Mouse (Mus musculus): ENCODE results near the gene Ap3s2. TPM values are rescaled to one million over a fixed set of nuclear protein-coding genes. Genes with fewer than 3 reads are reported as not detected.

Gene Ap3s2
- total RNA-seq, 2 experiments from 2014 or later, result 38.2 to 42.9 TPM

DNA sequence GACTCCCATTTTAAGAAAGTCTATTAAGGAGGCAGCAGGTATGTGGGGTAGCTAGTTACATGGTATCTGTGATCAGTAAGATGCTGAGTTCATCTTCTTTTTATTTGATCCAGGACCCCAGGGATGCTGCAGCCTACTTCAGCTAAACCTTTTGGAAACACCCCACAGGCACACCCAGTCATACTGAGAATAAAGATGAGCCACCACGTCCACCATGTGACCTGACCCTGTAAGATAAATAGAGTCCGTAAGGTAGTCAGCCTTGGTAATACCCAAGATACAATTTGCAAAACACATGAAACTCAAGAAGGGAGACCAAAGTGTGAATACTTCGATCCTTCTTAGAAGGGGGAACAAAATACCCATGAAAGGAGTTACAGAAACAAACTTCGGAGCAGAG lies 64.1 kb downstream of the Ap3s2 start:
- intact Hi-C loops (cut with DNase I), result no loop called here
- DNase-seq (ENCODE audit: low spot score in 2 of 2), result no peak

DNA sequence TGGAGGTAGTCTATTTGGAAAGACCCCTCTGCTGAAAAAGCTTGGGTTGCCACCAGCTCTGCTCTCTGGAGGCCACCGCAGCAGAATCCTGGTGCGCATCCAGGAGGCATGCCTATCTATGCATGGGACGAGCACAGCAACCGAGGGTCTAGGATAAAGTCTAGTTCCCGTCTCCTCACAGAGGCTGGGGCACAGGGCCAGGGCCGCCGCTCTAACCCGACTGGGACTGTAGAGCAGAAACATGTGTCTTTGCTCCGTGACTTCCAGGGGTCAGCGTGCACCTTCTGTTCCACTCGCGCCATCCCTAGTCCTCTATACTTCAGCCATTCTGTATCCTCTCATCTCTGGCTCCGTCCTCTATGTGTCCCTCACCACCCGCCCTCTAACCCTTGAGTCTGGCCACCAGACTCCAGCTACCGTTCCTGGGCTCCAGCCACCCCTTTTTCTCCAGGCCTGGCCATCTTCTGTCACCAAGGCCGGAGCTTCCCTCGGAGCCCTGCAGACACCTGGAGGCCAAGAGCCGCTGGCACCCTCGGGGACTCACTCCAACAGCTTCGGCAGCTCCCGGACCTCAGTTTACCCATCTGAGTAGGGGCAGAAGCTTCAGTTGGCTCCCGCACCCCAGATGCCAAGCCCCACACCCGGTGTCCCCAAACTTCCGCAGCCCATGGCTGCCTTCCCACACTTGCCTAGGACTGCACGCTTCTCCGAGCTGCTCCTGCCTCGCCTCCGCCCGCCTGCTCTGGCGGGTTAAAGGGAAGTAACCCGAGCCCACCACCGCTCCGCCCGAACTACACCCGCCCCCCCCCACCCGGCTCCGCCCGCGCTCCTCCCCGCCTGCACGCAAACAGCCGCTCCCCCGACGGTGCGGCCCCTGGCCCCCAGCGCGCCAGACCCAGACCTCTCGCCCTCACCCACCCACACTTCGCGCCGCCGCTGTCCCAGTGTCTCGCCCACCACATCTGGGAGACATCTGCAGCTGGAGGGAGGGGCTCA lies 72.7 kb downstream of the Ap3s2 start:
- intact Hi-C loops (cut with DNase I), result no loop called here
- DNase-seq (ENCODE audit: low spot score in 2 of 2), result no peak

DNA sequence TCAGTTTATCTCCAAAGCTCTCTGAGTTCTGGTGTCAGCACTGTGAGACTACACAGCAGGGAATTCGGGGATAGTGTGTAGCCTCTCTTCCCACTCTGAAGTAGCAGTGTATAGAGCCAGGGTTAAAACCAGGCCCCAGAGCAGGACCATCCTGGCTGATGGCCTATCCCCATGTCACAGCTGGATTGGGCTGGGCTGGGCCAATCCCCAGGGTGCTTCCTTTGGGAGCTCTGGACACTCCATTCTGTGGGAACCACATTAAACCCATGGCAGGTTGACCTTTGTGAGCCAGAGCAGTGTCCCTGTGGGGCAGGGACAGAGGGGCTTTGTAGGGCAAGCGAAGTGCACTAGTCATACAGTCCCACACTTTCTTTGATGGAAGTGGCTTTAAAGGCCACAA lies 74.1 kb downstream of the Ap3s2 start:
- DNase-seq (ENCODE audit: low spot score in 2 of 2), result no peak
- intact Hi-C loops (cut with DNase I), result no loop called here

DNA sequence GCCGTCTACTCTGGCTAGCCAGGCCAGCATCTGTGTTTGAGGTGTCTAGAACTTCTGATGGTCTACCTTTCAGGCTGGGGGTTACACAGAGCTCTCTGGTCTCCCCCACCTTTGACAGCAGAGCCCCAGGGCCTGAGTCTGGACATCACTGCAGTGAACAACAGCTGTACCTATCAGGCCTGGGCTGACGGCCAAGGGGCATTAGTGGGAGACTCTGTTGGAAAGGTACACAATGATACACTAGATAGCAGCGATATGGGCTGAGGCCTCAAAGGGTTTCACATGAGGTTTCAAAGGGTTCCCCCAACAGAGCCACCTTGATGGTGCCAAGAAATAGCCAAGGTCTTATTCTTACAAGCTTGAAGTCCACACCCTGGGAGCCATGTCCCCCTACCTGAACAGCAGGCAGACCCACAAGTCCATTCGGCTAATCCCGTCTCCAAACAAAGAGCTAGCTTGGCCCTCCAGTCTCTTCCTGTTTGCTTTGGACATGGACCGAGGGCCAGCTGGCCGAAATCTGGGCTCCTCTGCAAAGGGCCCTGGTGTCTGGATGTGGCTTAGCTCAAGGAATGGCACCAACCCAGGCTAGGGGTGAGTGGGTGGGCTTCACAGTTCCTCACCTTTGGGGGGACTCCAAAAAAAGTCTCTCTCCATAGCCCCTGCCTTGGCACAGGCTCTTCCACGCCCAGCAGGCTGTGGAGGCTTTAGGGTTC lies 76.2 kb downstream of the Ap3s2 start:
- intact Hi-C loops (cut with DNase I), result no loop called here
- no peak for DNase-seq (ENCODE audit: low spot score in 2 of 2)

DNA sequence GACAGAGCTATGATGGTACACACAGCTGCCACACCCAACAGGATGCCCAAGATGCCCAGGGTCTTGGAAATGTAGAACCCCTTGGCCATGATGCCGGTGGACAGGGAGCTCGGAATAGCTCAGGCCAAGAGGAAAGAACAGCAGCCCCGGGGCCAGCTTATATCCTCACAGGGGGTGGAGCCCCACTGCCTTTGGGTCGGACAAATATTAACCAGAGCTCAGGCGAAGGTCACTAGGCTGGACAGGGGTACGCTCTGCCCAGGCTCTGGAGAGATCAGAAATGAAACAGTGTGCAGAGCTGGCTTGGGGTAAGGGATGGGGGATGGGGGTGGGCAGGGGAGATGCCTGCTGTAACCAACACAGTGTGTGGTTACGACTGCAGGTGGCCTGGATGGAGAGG lies 78.3 kb downstream of the Ap3s2 start:
- no peak for DNase-seq (ENCODE audit: low spot score in 2 of 2)
- intact Hi-C loops (cut with DNase I), result no loop called here

DNA sequence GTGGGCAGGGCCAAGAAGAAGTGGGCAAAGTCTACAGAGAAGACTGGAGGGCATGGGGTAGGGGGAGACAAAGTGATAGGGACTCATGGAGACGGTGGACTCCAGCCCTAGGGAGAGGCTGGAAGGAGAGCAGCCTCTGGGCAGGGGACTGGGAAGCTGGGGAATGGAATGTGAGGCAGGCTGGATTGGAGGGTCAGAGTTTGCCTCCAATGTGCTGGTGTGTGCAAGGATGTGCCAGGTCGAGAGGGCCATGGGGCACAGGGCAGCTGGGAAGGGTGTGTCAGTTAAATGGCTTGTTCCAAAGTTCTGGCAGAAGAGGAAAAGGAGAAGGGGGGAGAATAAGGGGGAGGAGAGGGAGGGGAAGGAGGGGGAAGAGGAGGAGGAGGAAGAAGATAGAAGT lies 83.2 kb downstream of the Ap3s2 start:
- intact Hi-C loops (cut with DNase I), result no loop called here
- no peak for DNase-seq (ENCODE audit: low spot score in 2 of 2)

DNA sequence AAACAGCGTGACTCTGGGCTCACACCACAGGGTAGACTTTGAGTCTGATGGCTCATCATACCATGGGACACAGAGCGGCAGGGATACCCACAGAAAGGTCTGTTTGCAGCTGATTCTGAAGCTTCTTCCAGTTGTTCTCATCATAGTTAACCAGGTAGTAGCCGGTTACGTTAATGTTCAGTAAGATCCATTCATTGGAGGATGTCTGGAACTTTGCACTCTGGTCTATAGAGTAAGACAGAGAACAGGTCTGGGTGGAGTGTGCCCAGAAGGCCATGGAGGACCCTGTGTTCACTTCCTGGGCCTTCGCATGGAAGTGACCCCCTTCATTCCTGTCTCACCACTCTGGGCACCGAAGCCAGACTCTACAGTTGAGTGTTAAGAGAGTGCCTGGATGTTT lies 85.3 kb downstream of the Ap3s2 start:
- DNase-seq (ENCODE audit: low spot score in 2 of 2), result no peak
- intact Hi-C loops (cut with DNase I), result no loop called here

DNA sequence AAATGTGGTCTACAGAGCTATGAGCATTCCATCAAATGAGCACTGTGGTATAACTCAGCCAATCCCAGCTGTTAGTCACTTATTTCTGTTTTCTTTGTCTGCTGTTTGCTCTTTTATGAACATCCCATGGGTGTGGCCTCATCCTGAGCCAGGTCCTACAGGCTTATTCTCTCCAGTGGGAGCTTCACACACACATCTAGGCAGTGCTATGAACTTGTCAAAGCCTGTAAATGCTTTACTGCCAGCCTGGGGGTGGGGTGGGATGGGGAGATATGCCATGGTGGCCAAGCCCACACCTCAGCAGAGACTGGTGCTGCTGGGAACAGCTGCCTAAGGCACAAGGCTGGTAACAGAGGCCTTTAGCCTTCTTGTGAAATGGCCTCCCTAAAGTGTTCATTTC lies 87.5 kb downstream of the Ap3s2 start:
- DNase-seq (ENCODE audit: low spot score in 2 of 2), result no peak
- intact Hi-C loops (cut with DNase I), result no loop called here

DNA sequence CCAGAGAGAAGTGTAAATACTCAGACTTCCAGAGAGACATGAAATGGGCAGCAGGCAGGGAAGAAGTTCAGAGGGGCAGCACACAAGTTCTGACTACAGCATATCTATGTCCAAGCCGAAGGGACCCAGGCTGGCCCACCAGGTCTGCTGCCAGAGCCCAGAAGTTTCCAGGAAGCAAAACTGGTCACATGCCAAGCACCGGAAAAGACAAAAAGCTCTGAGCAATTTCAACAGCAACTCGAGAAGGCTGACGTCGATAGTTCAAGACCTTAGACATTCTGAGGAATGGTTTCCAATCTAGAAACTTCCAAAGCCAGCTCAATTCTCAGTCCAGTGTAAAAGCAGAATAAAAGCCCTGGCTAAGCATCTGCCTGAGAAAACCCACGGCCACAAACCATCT lies 88.9 kb downstream of the Ap3s2 start:
- no peak for DNase-seq (ENCODE audit: low spot score in 2 of 2)
- intact Hi-C loops (cut with DNase I), result no loop called here

DNA sequence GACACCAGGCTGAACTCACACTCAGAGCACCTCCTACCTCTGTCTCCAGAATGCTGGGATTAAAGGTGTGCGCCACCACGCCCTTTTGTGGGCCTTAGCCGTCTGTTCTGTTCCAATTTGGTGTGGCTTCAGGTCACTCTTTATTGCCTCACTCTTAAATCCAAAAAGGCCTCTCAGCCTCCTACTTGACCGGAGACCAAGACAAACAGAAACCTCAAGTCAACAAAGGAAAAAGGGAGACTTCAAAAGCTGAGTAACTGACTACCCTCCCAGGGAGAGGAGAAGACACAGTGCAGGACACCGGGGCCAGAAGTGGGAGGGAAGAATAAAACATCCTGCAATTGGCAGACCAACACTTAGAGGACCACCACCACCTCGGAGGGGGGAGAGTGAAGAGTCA lies 89.3 kb downstream of the Ap3s2 start:
- intact Hi-C loops (cut with DNase I), result no loop called here
- no peak for DNase-seq (ENCODE audit: low spot score in 2 of 2)

DNA sequence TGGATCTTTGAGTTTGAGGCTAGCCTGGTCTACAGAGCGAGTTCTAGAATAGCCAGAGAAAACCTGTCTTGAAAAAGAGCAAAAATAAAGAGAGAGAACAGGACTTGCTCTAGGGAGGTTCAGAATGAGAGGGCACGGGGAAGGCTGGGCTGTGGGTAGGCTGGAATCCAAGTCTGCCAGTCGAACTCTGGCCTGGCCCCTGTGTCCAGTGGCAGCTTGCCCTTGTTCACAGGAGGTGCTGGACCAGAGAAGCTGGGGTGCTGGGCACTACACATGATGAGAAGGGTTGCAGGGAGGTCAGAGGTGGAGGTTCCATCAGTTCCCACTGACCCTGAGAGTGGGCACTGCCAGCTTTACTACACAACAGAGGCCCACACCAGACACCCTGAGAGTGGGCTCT lies 92.1 kb downstream of the Ap3s2 start:
- intact Hi-C loops (cut with DNase I), result no loop called here
- DNase-seq (ENCODE audit: low spot score in 2 of 2), result no peak

Small RNA genes within 50 kb of the gene (microRNA-seq; reads per million reads assigned to microRNA genes)
- not detected for gene Gm24541

Other genes with a start within 250 kb of the Ap3s2 start
- 1 to 10 TPM; 1.4 to 1.7 TPM for gene Kif7, start 204.9 kb downstream of the Ap3s2 start, total RNA-seq (2021)
- not detected for gene Plin1, start 187.7 kb downstream of the Ap3s2 start, total RNA-seq (2021)
- gene Pex11a, start 177.5 kb downstream of the Ap3s2 start, total RNA-seq (2021), result 1 to 10 TPM; 8.4 to 9.7 TPM
- under 1 TPM in 1 of 2 experiments, not detected in 1; 0.23 TPM for gene Wdr93, start 177.5 kb downstream of the Ap3s2 start, total RNA-seq (2021)
- gene Mesp1, start 126.9 kb downstream of the Ap3s2 start, total RNA-seq (2021), result not detected
- gene Mesp2, start 109.9 kb downstream of the Ap3s2 start, total RNA-seq (2021), result 1 to 10 TPM; 1.5 to 1.7 TPM
- 1 to 10 TPM; 4.9 to 6.0 TPM for gene Anpep, start 59.6 kb downstream of the Ap3s2 start, total RNA-seq (2021)
- gene Arpin, start 14.7 kb upstream of the Ap3s2 start, total RNA-seq (2021), result 10 to 100 TPM; 12.8 to 14.2 TPM
- gene Zfp710, start 104.2 kb upstream of the Ap3s2 start, total RNA-seq (2021), result 10 to 100 TPM; 18.4 to 20.2 TPM
- 10 to 100 TPM; 52.2 to 55.6 TPM for gene Idh2, start 194.7 kb upstream of the Ap3s2 start, total RNA-seq (2021)

Measured in left cerebral cortex, postnatal 36 days (tissue).